Mouse (Mus musculus) embryonic facial prominence, embryonic 15.5 days (tissue): ENCODE measurements around the gene Myg1. TPM values are rescaled to one million over a fixed set of nuclear protein-coding genes. Genes with fewer than 3 reads are reported as not detected.

Source experiments
- ATAC-seq: fragments of 200-750 bp; cut with Nextera tagmentation; 2 replicates; pipeline ENCODE4 v1.8.0; 2017; ENCODE audit warnings: low read depth, moderate TSS enrichment; ENCODE audit not compliant: insufficient number of reproducible peaks, low FRiP score, low TSS enrichment
- H3K27ac ChIP-seq: fragments of 300-500 bp; sonication (generic); replicated peaks from 2 replicates; pipeline ENCODE4 v1.5.1; 2015; ENCODE audit warnings: mild to moderate bottlenecking, inconsistent platforms
- H3K27me3 ChIP-seq: fragments of 300-500 bp; sonication (generic); 2 replicates; pipeline ENCODE4 v1.6.1; 2015; ENCODE audit warnings: inconsistent platforms
- H3K36me3 ChIP-seq: fragments of 300-500 bp; sonication (generic); 2 replicates; pipeline ENCODE4 v1.6.1; 2015; ENCODE audit warnings: mild to moderate bottlenecking, inconsistent platforms
- H3K4me1 ChIP-seq: fragments of 300-500 bp; sonication (generic); 2 replicates; pipeline ENCODE4 v1.6.1; 2015; ENCODE audit warnings: inconsistent platforms
- H3K4me2 ChIP-seq: fragments of 300-500 bp; sonication (generic); replicated peaks from 2 replicates; pipeline ENCODE4 v1.6.1; 2015; ENCODE audit warnings: mild to moderate bottlenecking, inconsistent platforms
- H3K4me3 ChIP-seq: fragments of 300-500 bp; sonication (generic); replicated peaks from 2 replicates; pipeline ENCODE4 v1.5.1; 2015; ENCODE audit warnings: mild to moderate bottlenecking, inconsistent platforms
- H3K9ac ChIP-seq: fragments of 300-500 bp; sonication (generic); 2 replicates; pipeline ENCODE4 v1.6.1; 2015; ENCODE audit warnings: inconsistent platforms
- H3K9me3 ChIP-seq: fragments of 300-500 bp; sonication (generic); replicated peaks from 2 replicates; pipeline ENCODE4 v1.6.1; 2016; ENCODE audit warnings: inconsistent platforms
- WGBS: fragments of 180-500 bp; shearing (Covaris S2); methylation state at CpG from one replicate; pipeline ENCODE4 v1.1.7; 2015; 5-methylcytosine and 5-hydroxymethylcytosine counted together
- polyA plus RNA-seq: library from polyadenylated mRNA; unstranded; fragments of >200 nt; fragmentation: Nextera tagmentation; extraction: Ambion mirVana; gene quantifications from 2 replicates; pipeline ENCODE4 v1.2.1, GENCODE M21; 2015

The Myg1 gene
- polyA plus RNA-seq, 1 experiment from 2014 or later = 95.6 TPM

GRCm38 (mm10) chr15:102346444-102346843 lies 14.9 kb downstream of the Myg1 start:
- H3K4me3 ChIP-seq = no peak overlapping the region
- no peak for ATAC-seq

GRCm38 (mm10) chr15:102350138-102350941 lies 18.8 kb downstream of the Myg1 start, which contains the start of gene Aaas:
Gene Aaas, minus strand, starts transcription at chr15:102350771.
- Histone ChIP-seq H3K27me3 (no peaks in the 10 kb centered on the region), H3K36me3 (peaks cover 21% of the 10 kb centered on the region), H3K4me2 (peak within 1 kb of the TSS; percentile 68), H3K9ac (peak within 1 kb of the TSS; percentile 57), H3K4me1 (peaks cover 20% of the 10 kb centered on the region), H3K27ac (peak within 1 kb of the TSS; percentile 76), H3K9me3 (no peaks in the 10 kb centered on the region), H3K4me3 (peak within 1 kb of the TSS; percentile 59)
- under 1% methylated on average over 56 of the region's 56 CpGs for WGBS
- peak; percentile 83 for ATAC-seq

More at GRCm38 (mm10) chr15:102346444-102346843, 14.9 kb downstream of the Myg1 start:
- WGBS = 79% methylated on average over 4 of the region's 4 CpGs
- peaks cover 38% of the 10 kb centered on the region for H3K36me3 ChIP-seq
- no peaks in the 10 kb centered on the region for H3K27me3 ChIP-seq
- H3K4me1 ChIP-seq = peaks cover 14% of the 10 kb centered on the region
- no peak overlapping the region for H3K9ac ChIP-seq
- H3K9me3 ChIP-seq = no peaks in the 10 kb centered on the region
- H3K27ac ChIP-seq = no peak overlapping the region
- no peak overlapping the region for H3K4me2 ChIP-seq

GRCm38 (mm10) chr15:102350942-102351291 lies 19.4 kb downstream of the Myg1 start:
- Histone ChIP-seq H3K9me3 (no peaks in the 10 kb centered on the region), H3K4me2 (peak overlapping the region; percentile 68), H3K27me3 (no peaks in the 10 kb centered on the region), H3K9ac (peak overlapping the region; percentile 34; the same call in 1 of the 2 replicates), H3K27ac (peak overlapping the region; percentile 76), H3K36me3 (peaks cover 16% of the 10 kb centered on the region), H3K4me1 (peaks cover 25% of the 10 kb centered on the region), H3K4me3 (peak overlapping the region; percentile 59)
- WGBS = 8% methylated on average over 11 of the region's 11 CpGs
- no peak for ATAC-seq

- Histone ChIP-seq H3K4me2 (no peak overlapping the region), H3K27ac (no peak overlapping the region), H3K4me3 (no peak overlapping the region), H3K27me3 (peaks cover 7% of the 10 kb centered on the region; the same call in 1 of the 2 replicates), H3K9me3 (no peaks in the 10 kb centered on the region), H3K36me3 (peaks cover 3% of the 10 kb centered on the region; the same call in 1 of the 2 replicates), H3K4me1 (peaks cover 34% of the 10 kb centered on the region), H3K9ac (no peak overlapping the region)
- 58% methylated on average over 2 of the region's 2 CpGs for WGBS
- no peak for ATAC-seq
Measured at GRCm38 (mm10) chr15:102352177-102352576, 20.7 kb downstream of the Myg1 start.

- Histone ChIP-seq H3K36me3 (no peaks in the 10 kb centered on the region), H3K27ac (no peak overlapping the region), H3K9me3 (no peaks in the 10 kb centered on the region), H3K4me1 (peaks cover 52% of the 10 kb centered on the region), H3K9ac (no peak overlapping the region), H3K4me3 (no peak overlapping the region), H3K4me2 (no peak overlapping the region), H3K27me3 (peaks cover 24% of the 10 kb centered on the region)
- WGBS = 74% methylated on average over 2 of the region's 2 CpGs
- ATAC-seq = no peak
Measured at GRCm38 (mm10) chr15:102353986-102354385, 22.5 kb downstream of the Myg1 start.

- Histone ChIP-seq H3K27me3 (peaks cover 29% of the 10 kb centered on the region), H3K36me3 (no peaks in the 10 kb centered on the region), H3K4me1 (peaks cover 46% of the 10 kb centered on the region), H3K9me3 (no peaks in the 10 kb centered on the region), H3K4me2 (peak overlapping the region; percentile 91), H3K9ac (peak overlapping the region; percentile 46), H3K27ac (peak overlapping the region; percentile 87), H3K4me3 (peak overlapping the region; percentile 52)
- under 1% methylated on average over 49 of the region's 49 CpGs for WGBS
- peak; percentile 84 for ATAC-seq
Measured at GRCm38 (mm10) chr15:102355134-102355870, 23.8 kb downstream of the Myg1 start.

- WGBS = 4% methylated on average over 38 of the region's 38 CpGs
- Histone ChIP-seq H3K4me3 (peak overlapping the region; percentile 52), H3K4me1 (peaks cover 45% of the 10 kb centered on the region), H3K9me3 (no peaks in the 10 kb centered on the region), H3K9ac (peak overlapping the region; percentile 46), H3K27ac (peak overlapping the region; percentile 87), H3K4me2 (peak overlapping the region; percentile 91), H3K27me3 (peaks cover 29% of the 10 kb centered on the region), H3K36me3 (no peaks in the 10 kb centered on the region)
- ATAC-seq = peak; percentile 69
Measured at GRCm38 (mm10) chr15:102355871-102356441, 24.4 kb downstream of the Myg1 start.

GRCm38 (mm10) chr15:102356501-102357325 lies 25.2 kb downstream of the Myg1 start:
- H3K4me2 ChIP-seq = peak overlapping the region; percentile 91
- 36% methylated on average over 16 of the region's 16 CpGs for WGBS
- no peak for ATAC-seq
- peaks cover 29% of the 10 kb centered on the region for H3K27me3 ChIP-seq
- peak overlapping the region; percentile 87 for H3K27ac ChIP-seq
- no peaks in the 10 kb centered on the region for H3K36me3 ChIP-seq
- peaks cover 41% of the 10 kb centered on the region for H3K4me1 ChIP-seq
- H3K9ac ChIP-seq = no peak overlapping the region
- H3K4me3 ChIP-seq = peak overlapping the region; percentile 52; the same call in 1 of the 2 replicates
- no peaks in the 10 kb centered on the region for H3K9me3 ChIP-seq

- Histone ChIP-seq H3K9ac (no peak overlapping the region), H3K27me3 (peaks cover 33% of the 10 kb centered on the region), H3K36me3 (no peaks in the 10 kb centered on the region), H3K4me3 (peak overlapping the region; percentile 7; the same call in 1 of the 2 replicates), H3K9me3 (no peaks in the 10 kb centered on the region), H3K4me1 (peaks cover 50% of the 10 kb centered on the region), H3K4me2 (peak overlapping the region; percentile 40), H3K27ac (peak overlapping the region; percentile 35; the same call in 1 of the 2 replicates)
- no peak for ATAC-seq
- 7% methylated on average over 25 of the region's 25 CpGs for WGBS
Measured at GRCm38 (mm10) chr15:102358126-102358525, 26.6 kb downstream of the Myg1 start.

GRCm38 (mm10) chr15:102358834-102359233 lies 27.3 kb downstream of the Myg1 start:
- Histone ChIP-seq H3K4me1 (peaks cover 50% of the 10 kb centered on the region), H3K27ac (no peak overlapping the region), H3K9me3 (no peaks in the 10 kb centered on the region), H3K9ac (no peak overlapping the region), H3K27me3 (peaks cover 33% of the 10 kb centered on the region), H3K4me3 (no peak overlapping the region), H3K4me2 (0 out of 2 replicates have a peak overlapping the region, but pooled peaks have one; percentile 40), H3K36me3 (no peaks in the 10 kb centered on the region)
- WGBS = 21% methylated on average over 5 of the region's 5 CpGs
- ATAC-seq = no peak
